Mouse (Mus musculus) erythroblast, embryonic 14.5 days (primary cell): Measurements from ENCODE around the gene Chsy1. TPM values are rescaled to one million over a fixed set of nuclear protein-coding genes. Genes with fewer than 3 reads are reported as not detected.

ENCODE experiments used
- H3K27me3 ChIP-seq: 2 replicates; pipeline ENCODE4 v1.6.1; 2012; ENCODE audit warnings: inconsistent platforms; ENCODE audit not compliant: control insufficient read depth
- H3K36me3 ChIP-seq: 2 replicates; pipeline ENCODE4 v1.6.1; 2012; ENCODE audit warnings: mild to moderate bottlenecking, inconsistent platforms; ENCODE audit not compliant: control insufficient read depth
- H3K4me1 ChIP-seq: 2 replicates; pipeline ENCODE4 v1.6.1; 2012; ENCODE audit warnings: inconsistent platforms; ENCODE audit not compliant: control insufficient read depth
- H3K4me3 ChIP-seq: replicated peaks from 2 replicates; pipeline ENCODE3; 2012; ENCODE audit warnings: moderate library complexity, mild to moderate bottlenecking, inconsistent platforms
- H3K9me3 ChIP-seq: 2 replicates; pipeline ENCODE4 v1.6.1; 2012; ENCODE audit warnings: low read length, inconsistent platforms, mixed read lengths; ENCODE audit not compliant: control insufficient read depth
- GATA1 ChIP-seq: IDR thresholded peaks from 2 replicates; pipeline ENCODE4 v1.6.1; 2012; ENCODE audit warnings: low read length, inconsistent platforms, mixed read lengths
- TAL1 ChIP-seq: IDR thresholded peaks from 3 replicates; pipeline ENCODE4 v1.6.1; 2012; ENCODE audit warnings: low read length, inconsistent platforms, mixed read lengths
- polyA plus RNA-seq: library from polyadenylated mRNA; stranded (reverse); fragments of >175 nt; gene quantifications from 2 replicates; pipeline ENCODE4 v1.2.3, GENCODE M21; 2012

Chsy1 gene
- polyA plus RNA-seq, 1 experiment: 1.4 TPM

DNA sequence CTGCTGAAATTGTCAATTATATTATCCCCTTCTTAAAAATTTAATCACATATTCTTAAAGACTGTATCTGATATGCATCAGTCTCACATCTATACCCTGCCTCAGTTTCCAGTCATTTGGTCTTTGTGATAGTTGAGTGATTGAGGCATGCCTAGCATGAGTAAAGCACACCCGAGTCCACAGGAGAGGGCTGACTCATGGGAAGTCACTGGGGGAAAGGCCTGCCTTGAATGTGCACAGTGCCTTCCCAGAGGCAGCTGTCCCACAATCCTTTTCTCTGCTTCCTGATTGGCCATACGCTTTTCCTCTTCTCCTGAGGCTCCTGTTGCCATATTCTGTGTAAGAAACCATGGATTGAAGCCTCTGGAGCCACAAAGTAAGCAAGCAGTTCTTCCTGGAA lies 35.2 kb downstream of the Chsy1 start:
- H3K4me1 ChIP-seq: peaks cover 33% of the 10 kb centered on the region
- peaks cover 69% of the 10 kb centered on the region for H3K36me3 ChIP-seq
- no peaks in the 10 kb centered on the region for H3K27me3 ChIP-seq
- TF ChIP-seq TAL1 (no peak), GATA1 (no peak)
- no peak overlapping the region for H3K4me3 ChIP-seq
- H3K9me3 ChIP-seq: no peaks in the 10 kb centered on the region

DNA sequence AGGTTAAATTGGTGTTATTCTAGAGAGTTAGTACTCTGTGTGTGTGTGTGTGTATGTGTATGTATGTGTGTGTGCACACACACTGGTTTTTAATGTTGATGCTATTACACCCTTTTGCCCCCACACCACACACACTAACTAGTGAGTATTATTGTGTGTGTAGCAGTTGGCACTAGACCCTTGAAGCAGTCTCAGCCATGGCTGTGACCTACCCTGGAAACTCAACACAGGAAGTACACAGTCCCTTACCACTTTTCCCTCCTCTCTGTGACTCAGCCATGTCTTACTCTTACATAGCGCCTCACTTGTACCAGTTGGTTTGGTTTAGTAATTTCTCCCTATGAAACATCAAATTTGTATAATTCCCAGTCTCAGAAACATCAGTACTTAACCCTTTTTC lies 37.8 kb downstream of the Chsy1 start:
- Histone ChIP-seq H3K9me3 (no peaks in the 10 kb centered on the region), H3K4me3 (no peak overlapping the region), H3K4me1 (peaks cover 19% of the 10 kb centered on the region), H3K27me3 (no peaks in the 10 kb centered on the region), H3K36me3 (peaks cover 70% of the 10 kb centered on the region)
- TF ChIP-seq GATA1 (no peak), TAL1 (no peak)

DNA sequence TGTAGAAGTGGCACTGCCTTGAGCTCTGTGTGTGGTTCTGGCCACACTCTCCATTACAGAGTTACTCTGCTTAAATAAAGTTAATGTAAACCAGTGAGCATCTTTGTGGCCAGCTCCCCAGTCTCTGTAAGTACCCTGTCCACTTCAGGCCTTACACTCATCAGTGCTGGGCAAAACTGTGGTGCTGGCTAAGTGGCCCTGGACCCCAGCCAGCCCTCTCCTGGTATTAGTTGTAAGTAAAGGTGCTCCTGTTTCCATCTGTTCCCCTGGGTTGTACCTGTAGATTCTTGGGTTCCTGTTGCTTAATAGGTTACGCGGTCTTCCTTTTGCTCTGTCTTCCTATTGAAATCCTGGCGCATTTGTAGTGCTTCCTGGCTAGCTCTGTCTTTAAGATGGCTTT lies 38.5 kb downstream of the Chsy1 start:
- no peaks in the 10 kb centered on the region for H3K27me3 ChIP-seq
- no peak overlapping the region for H3K4me3 ChIP-seq
- H3K4me1 ChIP-seq: peaks cover 21% of the 10 kb centered on the region
- H3K36me3 ChIP-seq: peaks cover 70% of the 10 kb centered on the region
- TF ChIP-seq TAL1 (no peak), GATA1 (no peak)
- H3K9me3 ChIP-seq: no peaks in the 10 kb centered on the region

DNA sequence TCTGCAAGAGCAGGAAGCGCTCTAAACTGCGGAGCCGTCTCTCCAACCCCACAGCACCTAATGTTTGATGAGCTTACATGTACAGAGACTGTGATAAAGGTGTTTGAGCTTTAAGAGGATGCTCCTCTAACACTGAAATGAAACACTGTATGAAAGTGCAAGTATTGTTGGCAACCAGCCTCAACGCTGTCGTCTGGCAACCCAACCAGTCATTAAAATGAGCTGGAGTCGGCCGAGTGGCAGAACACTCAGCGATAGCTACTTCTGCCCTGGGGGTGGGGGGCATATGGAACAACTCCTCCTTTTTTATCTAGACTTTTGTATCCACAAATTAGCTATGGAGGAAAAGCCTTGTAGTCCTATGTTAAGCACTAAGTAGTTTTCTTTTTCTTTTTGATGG lies 40.2 kb downstream of the Chsy1 start:
- no peaks in the 10 kb centered on the region for H3K27me3 ChIP-seq
- TF ChIP-seq GATA1: no peak
- no peak for TF ChIP-seq TAL1
- no peak overlapping the region for H3K4me3 ChIP-seq
- H3K9me3 ChIP-seq: no peaks in the 10 kb centered on the region
- peaks cover 18% of the 10 kb centered on the region for H3K4me1 ChIP-seq
- H3K36me3 ChIP-seq: peaks cover 72% of the 10 kb centered on the region

DNA sequence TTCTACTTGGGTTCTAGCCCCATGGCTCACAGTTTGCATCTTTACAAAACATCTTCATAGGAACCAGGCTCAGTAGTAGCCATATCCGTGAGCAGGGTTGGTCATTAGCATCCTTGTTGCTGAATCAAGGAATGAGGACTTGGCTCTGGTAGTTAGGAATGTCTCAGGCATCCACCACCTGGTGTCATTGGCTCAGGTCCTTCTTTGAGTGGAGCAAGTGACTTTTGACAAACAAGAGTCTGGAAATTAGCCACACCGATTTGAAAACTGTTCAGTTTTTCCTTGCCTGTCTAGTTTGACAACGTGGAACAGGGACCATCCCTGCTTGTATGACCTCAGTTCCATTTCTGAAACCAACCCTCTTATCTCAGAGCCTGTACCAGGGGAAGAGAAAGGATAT lies 41.1 kb downstream of the Chsy1 start:
- peaks cover 71% of the 10 kb centered on the region for H3K36me3 ChIP-seq
- no peak for TF ChIP-seq GATA1
- TF ChIP-seq TAL1: no peak
- no peaks in the 10 kb centered on the region for H3K9me3 ChIP-seq
- no peak overlapping the region for H3K4me3 ChIP-seq
- H3K27me3 ChIP-seq: no peaks in the 10 kb centered on the region
- peaks cover 20% of the 10 kb centered on the region for H3K4me1 ChIP-seq

DNA sequence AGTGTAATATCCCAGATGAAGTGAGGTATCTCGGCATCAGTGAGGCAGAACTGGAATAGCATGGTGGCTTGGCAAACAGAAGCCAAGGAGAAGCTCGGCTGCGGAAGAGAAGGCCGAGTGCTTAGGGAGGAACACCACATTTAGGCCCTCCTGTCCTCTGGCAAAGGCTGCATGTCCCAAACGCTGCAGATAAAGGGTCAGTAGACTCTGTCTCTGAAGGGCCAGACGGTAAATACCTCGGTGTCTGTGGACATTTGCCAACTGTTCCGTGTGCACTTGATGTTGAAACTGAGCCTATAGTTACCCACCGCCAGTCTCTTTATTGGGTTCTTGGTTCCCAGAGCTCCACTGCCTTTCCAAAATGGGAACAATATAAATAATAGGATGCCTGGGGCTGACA lies 48.1 kb downstream of the Chsy1 start:
- TF ChIP-seq TAL1 (no peak), GATA1 (no peak)
- H3K27me3 ChIP-seq: no peaks in the 10 kb centered on the region
- H3K4me3 ChIP-seq: no peak overlapping the region
- peaks cover 41% of the 10 kb centered on the region for H3K4me1 ChIP-seq
- H3K36me3 ChIP-seq: peaks cover 73% of the 10 kb centered on the region
- H3K9me3 ChIP-seq: no peaks in the 10 kb centered on the region

DNA sequence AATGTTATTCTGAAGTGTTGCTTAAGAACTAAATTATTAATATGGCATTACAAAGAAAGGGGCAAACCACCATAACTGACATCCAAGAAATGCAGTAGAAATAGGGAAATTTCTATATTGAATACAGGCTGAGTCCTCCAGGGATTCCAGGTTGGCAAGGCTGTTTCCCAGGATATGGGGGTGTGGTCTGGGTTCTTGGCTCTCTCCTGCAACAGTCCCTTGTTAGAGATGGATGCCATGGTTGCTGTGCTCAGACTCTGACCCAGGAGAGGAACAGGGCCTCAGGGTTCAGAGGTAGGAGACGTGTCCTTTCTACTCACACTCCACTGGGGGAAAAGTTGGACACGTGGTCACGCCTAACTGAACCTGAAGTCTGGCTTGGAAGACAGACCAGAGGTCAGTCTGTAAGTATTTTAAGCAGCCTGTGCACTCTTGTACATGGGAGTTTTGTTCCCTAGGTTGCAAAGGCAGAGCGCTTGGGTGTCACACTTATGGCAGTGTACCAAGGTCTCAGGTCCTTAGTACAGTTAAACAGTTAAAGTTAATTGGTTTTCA lies 48.6 kb downstream of the Chsy1 start:
- Histone ChIP-seq H3K4me1 (peaks cover 38% of the 10 kb centered on the region), H3K9me3 (no peaks in the 10 kb centered on the region), H3K27me3 (no peaks in the 10 kb centered on the region), H3K36me3 (peaks cover 73% of the 10 kb centered on the region), H3K4me3 (no peak overlapping the region)
- no peak for TF ChIP-seq TAL1
- TF ChIP-seq GATA1: no peak

DNA sequence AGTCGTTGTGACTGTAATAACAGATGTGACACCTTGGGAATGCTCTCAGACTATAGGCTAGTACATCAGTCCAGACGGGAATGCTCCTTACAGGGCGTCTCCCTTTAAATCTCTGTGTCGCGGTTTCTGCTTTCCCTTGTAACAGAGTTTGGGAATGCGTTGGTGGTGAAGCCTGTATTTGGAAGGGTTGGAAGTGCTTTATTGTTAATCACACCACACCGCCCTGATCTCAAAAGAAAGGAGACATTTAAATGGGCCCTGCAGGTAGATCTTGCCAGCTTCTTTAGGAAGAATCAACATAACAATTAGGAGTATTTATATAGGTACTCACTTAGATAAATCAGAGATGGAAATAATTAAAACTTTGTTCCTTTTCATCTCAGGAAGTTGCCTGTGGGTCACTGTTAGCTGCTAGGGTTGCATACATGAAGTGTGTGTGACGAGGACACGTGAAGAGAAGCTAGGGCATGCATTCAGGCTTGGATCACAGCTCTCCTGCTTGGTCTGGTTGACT lies 49.4 kb downstream of the Chsy1 start:
- no peaks in the 10 kb centered on the region for H3K9me3 ChIP-seq
- peaks cover 42% of the 10 kb centered on the region for H3K4me1 ChIP-seq
- H3K27me3 ChIP-seq: no peaks in the 10 kb centered on the region
- H3K36me3 ChIP-seq: peaks cover 74% of the 10 kb centered on the region
- H3K4me3 ChIP-seq: no peak overlapping the region
- TF ChIP-seq TAL1 (no peak), GATA1 (no peak)

DNA sequence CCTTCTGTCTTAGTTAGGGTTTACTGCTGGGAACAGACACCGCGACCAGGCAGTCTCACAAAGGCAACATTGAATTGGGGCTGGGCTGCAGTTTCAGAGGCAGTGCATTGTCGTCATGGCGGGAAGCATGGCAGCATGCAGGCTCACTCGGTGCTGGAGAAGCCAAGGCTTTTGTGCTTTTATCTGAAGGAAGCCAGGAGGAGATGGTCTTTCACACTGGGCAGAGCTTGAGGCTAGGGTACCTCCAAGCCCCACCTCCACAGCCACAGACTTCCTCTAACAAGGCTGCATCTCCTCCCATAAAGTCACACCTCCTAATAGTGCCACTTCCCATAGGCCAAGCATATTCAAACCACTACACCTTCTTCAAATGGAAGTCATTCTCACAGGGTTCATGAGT lies 50.6 kb downstream of the Chsy1 start:
- H3K27me3 ChIP-seq: no peaks in the 10 kb centered on the region
- peaks cover 42% of the 10 kb centered on the region for H3K4me1 ChIP-seq
- TF ChIP-seq TAL1 (no peak), GATA1 (no peak)
- no peak overlapping the region for H3K4me3 ChIP-seq
- peaks cover 74% of the 10 kb centered on the region for H3K36me3 ChIP-seq
- no peaks in the 10 kb centered on the region for H3K9me3 ChIP-seq

DNA sequence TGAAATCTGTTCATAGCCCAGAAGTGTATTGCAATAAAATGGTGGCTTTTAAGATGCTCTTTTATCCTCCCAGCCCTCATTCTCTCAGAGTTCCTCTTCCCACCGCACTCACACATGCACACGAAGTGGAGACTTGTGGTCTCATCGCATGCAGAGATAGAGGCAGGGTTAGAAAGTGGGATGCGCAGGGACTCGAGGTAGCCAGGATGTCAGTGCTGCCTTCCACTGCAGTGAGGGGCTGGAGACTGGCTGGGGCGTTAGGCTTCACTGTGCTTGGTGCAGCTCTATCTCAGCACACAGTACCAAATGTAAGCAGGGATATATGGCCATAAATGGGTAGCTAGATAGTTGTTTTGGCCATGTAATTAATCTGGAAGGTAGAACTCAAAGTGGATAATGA lies 52.5 kb downstream of the Chsy1 start:
- peaks cover 64% of the 10 kb centered on the region for H3K36me3 ChIP-seq
- TF ChIP-seq GATA1 (no peak), TAL1 (no peak)
- peaks cover 30% of the 10 kb centered on the region for H3K4me1 ChIP-seq
- no peaks in the 10 kb centered on the region for H3K27me3 ChIP-seq
- H3K9me3 ChIP-seq: no peaks in the 10 kb centered on the region
- no peak overlapping the region for H3K4me3 ChIP-seq
